Mouse (Mus musculus) liver, embryonic 11.5 days (tissue): Measurements from ENCODE around the gene Atad3a. TPM values are rescaled to one million over a fixed set of nuclear protein-coding genes. Genes with fewer than 3 reads are reported as not detected.
A peak's percentile ranks its signal among the peaks of the same experiment; 100 is the strongest.

Source experiments
- ATAC-seq: fragments of 200-750 bp; cut with Nextera tagmentation; replicated peaks from 2 replicates; pipeline ENCODE4 v1.8.0; 2017; ENCODE audit warnings: moderate number of reproducible peaks, mild to moderate bottlenecking, moderate TSS enrichment, moderate library complexity; ENCODE audit not compliant: low FRiP score
- DNase-seq: peaks from one replicate; pipeline ENCODE4 v3.0.0-alpha.2; 2017; ENCODE audit warnings: low spot score
- H3K27ac ChIP-seq: fragments of 300-500 bp; sonication (generic); 2 replicates; pipeline ENCODE4 v1.5.1; 2014; ENCODE audit warnings: mild to moderate bottlenecking, low read depth, low read length, control low read depth
- H3K27me3 ChIP-seq: fragments of 300-500 bp; sonication (generic); replicated peaks from 2 replicates; pipeline ENCODE4 v1.6.1; 2014; ENCODE audit warnings: low read length, mixed read lengths; ENCODE audit not compliant: control insufficient read depth, insufficient read depth
- H3K36me3 ChIP-seq: fragments of 300-500 bp; sonication (generic); 2 replicates; pipeline ENCODE4 v1.6.1; 2014; ENCODE audit warnings: mild to moderate bottlenecking, low read length, moderate library complexity, mixed read lengths; ENCODE audit not compliant: control insufficient read depth, insufficient read depth
- H3K4me1 ChIP-seq: fragments of 300-500 bp; sonication (generic); replicated peaks from 2 replicates; pipeline ENCODE4 v1.6.1; 2014; ENCODE audit warnings: low read length, mixed read lengths; ENCODE audit not compliant: control insufficient read depth, insufficient read depth
- H3K4me2 ChIP-seq: fragments of 300-500 bp; sonication (generic); 2 replicates; pipeline ENCODE4 v1.6.1; 2014; ENCODE audit warnings: mild to moderate bottlenecking, control low read depth, moderate library complexity
- H3K4me3 ChIP-seq: fragments of 300-500 bp; sonication (generic); 2 replicates; pipeline ENCODE4 v1.5.1; 2014; ENCODE audit warnings: low read depth, low read length, control low read depth
- H3K9ac ChIP-seq: fragments of 300-500 bp; sonication (generic); 2 replicates; pipeline ENCODE4 v1.6.1; 2014; ENCODE audit warnings: low read depth, low read length, control low read depth
- H3K9me3 ChIP-seq: fragments of 300-500 bp; sonication (generic); 2 replicates; pipeline ENCODE4 v1.6.1; 2016; ENCODE audit warnings: low read length, inconsistent platforms, mixed read lengths; ENCODE audit not compliant: control insufficient read depth
- WGBS: fragments of 180-500 bp; shearing (Covaris S2); extraction: QIAGEN DNeasy Blood & Tissue Kit; methylation state at CpG from one replicate; pipeline ENCODE4 v1.1.7; 2014; 5-methylcytosine and 5-hydroxymethylcytosine counted together
- polyA plus RNA-seq: library from polyadenylated mRNA; unstranded; fragments of >200 nt; fragmentation: Nextera tagmentation; extraction: Ambion mirVana; gene quantifications from 2 replicates; pipeline ENCODE4 v1.2.1, GENCODE M21; 2014

Atad3a gene
- polyA plus RNA-seq, result 156 and 161 TPM in 2 replicates

- under 1% methylated on average over 61 of the region's 68 CpGs for WGBS
- H3K4me3 ChIP-seq, result peak within 1 kb of the TSS; percentile 83
These were observed at the start of gene Atad3a for GRCm38 (mm10) chr4:155760613-155761355. Atad3a (minus strand) TSS chr4:155761093.

GRCm38 (mm10) chr4:155807841-155808240 lies 46.9 kb upstream of the Atad3a start:
- no peaks in the 10 kb centered on the region for H3K27me3 ChIP-seq
- H3K9ac ChIP-seq, result no peak overlapping the region
- H3K4me3 ChIP-seq, result no peak overlapping the region
- DNase-seq (no peak), ATAC-seq (no peak)
- 85% methylated on average over 3 of the region's 3 CpGs for WGBS
- no peaks in the 10 kb centered on the region for H3K9me3 ChIP-seq
- H3K27ac ChIP-seq, result no peak overlapping the region
- no peak overlapping the region for H3K4me2 ChIP-seq
- peaks cover 22% of the 10 kb centered on the region for H3K4me1 ChIP-seq
- peaks cover 40% of the 10 kb centered on the region for H3K36me3 ChIP-seq

More at GRCm38 (mm10) chr4:155760613-155761355, at the start of gene Atad3a:
- Histone ChIP-seq H3K27ac (peak within 1 kb of the TSS; percentile 43; the same call in 1 of the 2 replicates), H3K36me3 (peaks cover 11% of the 10 kb centered on the region), H3K9ac (peak within 1 kb of the TSS; percentile 87), H3K4me1 (peaks cover 18% of the 10 kb centered on the region), H3K9me3 (no peaks in the 10 kb centered on the region), H3K4me2 (peak within 1 kb of the TSS; percentile 97), H3K27me3 (no peaks in the 10 kb centered on the region)
- DNase-seq (peak; percentile 94), ATAC-seq (peak; percentile 96)

GRCm38 (mm10) chr4:155803340-155804041 lies 42.6 kb upstream of the Atad3a start:
- H3K36me3 ChIP-seq, result peaks cover 22% of the 10 kb centered on the region
- peak overlapping the region; percentile 20; the same call in 1 of the 2 replicates for H3K27ac ChIP-seq
- ATAC-seq (peak; percentile 98), DNase-seq (peak; percentile 95)
- H3K9ac ChIP-seq, result peak overlapping the region; percentile 77
- under 1% methylated on average over 58 of the region's 58 CpGs for WGBS
- peak overlapping the region; percentile 80 for H3K4me2 ChIP-seq
- peaks cover 15% of the 10 kb centered on the region for H3K4me1 ChIP-seq
- H3K4me3 ChIP-seq, result peak overlapping the region; percentile 73
- H3K9me3 ChIP-seq, result no peaks in the 10 kb centered on the region
- no peaks in the 10 kb centered on the region for H3K27me3 ChIP-seq

GRCm38 (mm10) chr4:155802741-155803339 lies 41.9 kb upstream of the Atad3a start, which contains the start of gene Mrpl20:
Mrpl20 (plus strand) TSS chr4:155802878.
- DNase-seq, result peak; percentile 52
- peak; percentile 66 for ATAC-seq
- WGBS, result 7% methylated on average over 12 of the region's 12 CpGs

GRCm38 (mm10) chr4:155802075-155802474 lies 41.2 kb upstream of the Atad3a start:
- ATAC-seq (no peak), DNase-seq (no peak)
- Histone ChIP-seq H3K27ac (no peak overlapping the region), H3K9ac (no peak overlapping the region), H3K27me3 (no peaks in the 10 kb centered on the region), H3K9me3 (no peaks in the 10 kb centered on the region), H3K4me1 (peaks cover 15% of the 10 kb centered on the region), H3K4me2 (no peak overlapping the region), H3K4me3 (no peak overlapping the region), H3K36me3 (peaks cover 11% of the 10 kb centered on the region)
- whole genome bisulfite sequencing, result 92% methylated on average over 1 of the region's 1 CpGs

More at GRCm38 (mm10) chr4:155802741-155803339, 41.9 kb upstream of the Atad3a start, which contains the start of gene Mrpl20:
- Histone ChIP-seq H3K4me1 (peaks cover 15% of the 10 kb centered on the region), H3K27ac (peak within 1 kb of the TSS; percentile 20; the same call in 1 of the 2 replicates), H3K4me3 (peak within 1 kb of the TSS; percentile 73), H3K36me3 (peaks cover 15% of the 10 kb centered on the region), H3K4me2 (peak within 1 kb of the TSS; percentile 80), H3K9me3 (no peaks in the 10 kb centered on the region), H3K27me3 (no peaks in the 10 kb centered on the region), H3K9ac (peak within 1 kb of the TSS; percentile 77)

- Histone ChIP-seq H3K9me3 (no peaks in the 10 kb centered on the region), H3K27me3 (peaks cover 9% of the 10 kb centered on the region; the same call in 1 of the 2 replicates), H3K4me1 (0 out of 2 replicates have a peak, but pooled peaks cover 4% of the 10 kb centered on the region), H3K27ac (no peak overlapping the region), H3K4me3 (no peak overlapping the region), H3K36me3 (no peaks in the 10 kb centered on the region), H3K9ac (no peak overlapping the region), H3K4me2 (no peak overlapping the region)
- ATAC-seq (no peak), DNase-seq (no peak)
- 67% methylated on average over 2 of the region's 2 CpGs for WGBS
These were observed 32.8 kb upstream of the Atad3a start for GRCm38 (mm10) chr4:155793730-155794129.

- Histone ChIP-seq H3K4me2 (no peak overlapping the region), H3K27ac (no peak overlapping the region), H3K4me3 (no peak overlapping the region), H3K9ac (no peak overlapping the region), H3K27me3 (peaks cover 9% of the 10 kb centered on the region; the same call in 1 of the 2 replicates), H3K4me1 (0 out of 2 replicates have a peak, but pooled peaks cover 4% of the 10 kb centered on the region), H3K9me3 (no peaks in the 10 kb centered on the region), H3K36me3 (no peaks in the 10 kb centered on the region)
- 69% methylated on average over 24 of the region's 24 CpGs for WGBS
- DNase-seq (no peak), ATAC-seq (no peak)
These were observed 30.5 kb upstream of the Atad3a start for GRCm38 (mm10) chr4:155791240-155791933.

- no peak overlapping the region for H3K4me3 ChIP-seq
- no peak overlapping the region for H3K27ac ChIP-seq
- H3K9me3 ChIP-seq, result no peaks in the 10 kb centered on the region
- H3K36me3 ChIP-seq, result no peaks in the 10 kb centered on the region
- peaks cover 7% of the 10 kb centered on the region; the same call in 1 of the 2 replicates for H3K27me3 ChIP-seq
- 71% methylated on average over 3 of the region's 3 CpGs for WGBS
- ATAC-seq (no peak), DNase-seq (no peak)
- H3K4me1 ChIP-seq, result 0 out of 2 replicates have a peak, but pooled peaks cover 4% of the 10 kb centered on the region
- H3K4me2 ChIP-seq, result no peak overlapping the region
- no peak overlapping the region for H3K9ac ChIP-seq
These were observed 29.8 kb upstream of the Atad3a start for GRCm38 (mm10) chr4:155790650-155791161.
